Mouse (Mus musculus): Measurements from ENCODE around the gene Dppa5a. TPM values are rescaled to one million over a fixed set of nuclear protein-coding genes. Genes with fewer than 3 reads are reported as not detected.

Gene Dppa5a
- polyA plus RNA-seq, 1 experiment from 2014 or later = 6.0 TPM

GRCm38 (mm10) chr9:78386947-78387346 lies 19.0 kb upstream of the Dppa5a start:
- H3K4me1 ChIP-seq (replicated peaks; ENCODE audit: control insufficient read depth, insufficient read depth, low read length) = no peaks in the 10 kb centered on the region
- no peaks in the 10 kb centered on the region for H3K9me3 ChIP-seq (ENCODE audit: control insufficient read depth, low read length)
- DNase-seq (ENCODE audit: low spot score) (no peak), ATAC-seq (ENCODE audit: low FRiP score) (no peak)
- H3K27ac ChIP-seq = no peak overlapping the region
- H3K9ac ChIP-seq = no peak overlapping the region
- H3K4me2 ChIP-seq (replicated peaks) = no peak overlapping the region
- H3K27me3 ChIP-seq (ENCODE audit: control insufficient read depth, insufficient read depth, low read length) = no peaks in the 10 kb centered on the region
- WGBS = 92% methylated on average over 7 of the region's 7 CpGs
- no peak overlapping the region for H3K4me3 ChIP-seq (replicated peaks; ENCODE audit: low read length)
- H3K36me3 ChIP-seq (replicated peaks; ENCODE audit: control insufficient read depth, insufficient read depth) = no peaks in the 10 kb centered on the region

- H3K4me3 ChIP-seq (replicated peaks; ENCODE audit: low read length) = no peak overlapping the region
- H3K27ac ChIP-seq = no peak overlapping the region
- no peak for ATAC-seq (ENCODE audit: low FRiP score)
- no peaks in the 10 kb centered on the region for H3K27me3 ChIP-seq (ENCODE audit: control insufficient read depth, insufficient read depth, low read length)
- no peaks in the 10 kb centered on the region for H3K9me3 ChIP-seq (ENCODE audit: control insufficient read depth, low read length)
- no peak overlapping the region for H3K4me2 ChIP-seq (replicated peaks)
- DNase-seq (ENCODE audit: low spot score) = no peak
- no peaks in the 10 kb centered on the region for H3K36me3 ChIP-seq (replicated peaks; ENCODE audit: control insufficient read depth, insufficient read depth)
- H3K9ac ChIP-seq = no peak overlapping the region
- H3K4me1 ChIP-seq (replicated peaks; ENCODE audit: control insufficient read depth, insufficient read depth, low read length) = no peaks in the 10 kb centered on the region
- 54% methylated on average over 3 of the region's 3 CpGs for WGBS
Observed at GRCm38 (mm10) chr9:78385893-78386292, 17.9 kb upstream of the Dppa5a start.

- Histone ChIP-seq H3K9me3 (ENCODE audit: control insufficient read depth, low read length) (no peaks in the 10 kb centered on the region), H3K9ac (peak within 1 kb of the TSS; percentile 62), H3K27me3 (ENCODE audit: control insufficient read depth, insufficient read depth, low read length) (no peaks in the 10 kb centered on the region), H3K27ac (peak within 1 kb of the TSS; percentile 65), H3K36me3 (replicated peaks; ENCODE audit: control insufficient read depth, insufficient read depth) (no peaks in the 10 kb centered on the region), H3K4me3 (replicated peaks; ENCODE audit: low read length) (peak within 1 kb of the TSS; percentile 31), H3K4me2 (replicated peaks) (peak within 1 kb of the TSS; percentile 71), H3K4me1 (replicated peaks; ENCODE audit: control insufficient read depth, insufficient read depth, low read length) (peaks cover 13% of the 10 kb centered on the region; the same call in 1 of the 2 replicates)
- ATAC-seq (ENCODE audit: low FRiP score) (peak; percentile 94), DNase-seq (ENCODE audit: low spot score) (peak; percentile 66)
- WGBS = 4% methylated on average over 22 of the region's 23 CpGs
Observed at GRCm38 (mm10) chr9:78378113-78378785, 10.3 kb upstream of the Dppa5a start, which contains the start of gene Ooep. TSS of gene Ooep (minus strand) at chr9:78378725.

- WGBS = 32% methylated on average over 8 of the region's 8 CpGs
- Histone ChIP-seq H3K27me3 (ENCODE audit: control insufficient read depth, insufficient read depth, low read length) (no peaks in the 10 kb centered on the region), H3K9me3 (ENCODE audit: control insufficient read depth, low read length) (no peaks in the 10 kb centered on the region), H3K4me2 (replicated peaks) (peak overlapping the region; percentile 71), H3K4me1 (replicated peaks; ENCODE audit: control insufficient read depth, insufficient read depth, low read length) (peaks cover 13% of the 10 kb centered on the region; the same call in 1 of the 2 replicates), H3K36me3 (replicated peaks; ENCODE audit: control insufficient read depth, insufficient read depth) (no peaks in the 10 kb centered on the region), H3K4me3 (replicated peaks; ENCODE audit: low read length) (peak overlapping the region; percentile 31), H3K9ac (peak overlapping the region; percentile 62), H3K27ac (peak overlapping the region; percentile 65)
- ATAC-seq (ENCODE audit: low FRiP score) (no peak), DNase-seq (ENCODE audit: low spot score) (no peak)
Observed at GRCm38 (mm10) chr9:78377546-78377945, 9.6 kb upstream of the Dppa5a start.

GRCm38 (mm10) chr9:78375486-78375885 lies 7.5 kb upstream of the Dppa5a start:
- Histone ChIP-seq H3K27me3 (ENCODE audit: control insufficient read depth, insufficient read depth, low read length) (no peaks in the 10 kb centered on the region), H3K4me3 (replicated peaks; ENCODE audit: low read length) (no peak overlapping the region), H3K9me3 (ENCODE audit: control insufficient read depth, low read length) (no peaks in the 10 kb centered on the region), H3K4me1 (replicated peaks; ENCODE audit: control insufficient read depth, insufficient read depth, low read length) (peaks cover 13% of the 10 kb centered on the region; the same call in 1 of the 2 replicates), H3K36me3 (replicated peaks; ENCODE audit: control insufficient read depth, insufficient read depth) (no peaks in the 10 kb centered on the region), H3K4me2 (replicated peaks) (no peak overlapping the region), H3K9ac (no peak overlapping the region), H3K27ac (no peak overlapping the region)
- WGBS = 80% methylated on average over 4 of the region's 4 CpGs
- ATAC-seq (ENCODE audit: low FRiP score) (no peak), DNase-seq (ENCODE audit: low spot score) (no peak)

GRCm38 (mm10) chr9:78374885-78375389 lies 7.0 kb upstream of the Dppa5a start:
- H3K4me2 ChIP-seq (replicated peaks) = no peak overlapping the region
- H3K9ac ChIP-seq = no peak overlapping the region
- WGBS = 80% methylated on average over 1 of the region's 1 CpGs
- H3K36me3 ChIP-seq (replicated peaks; ENCODE audit: control insufficient read depth, insufficient read depth) = no peaks in the 10 kb centered on the region
- no peaks in the 10 kb centered on the region for H3K27me3 ChIP-seq (ENCODE audit: control insufficient read depth, insufficient read depth, low read length)
- no peak for ATAC-seq (ENCODE audit: low FRiP score)
- peaks cover 13% of the 10 kb centered on the region; the same call in 1 of the 2 replicates for H3K4me1 ChIP-seq (replicated peaks; ENCODE audit: control insufficient read depth, insufficient read depth, low read length)
- no peaks in the 10 kb centered on the region for H3K9me3 ChIP-seq (ENCODE audit: control insufficient read depth, low read length)
- H3K4me3 ChIP-seq (replicated peaks; ENCODE audit: low read length) = no peak overlapping the region
- no peak overlapping the region for H3K27ac ChIP-seq
- no peak for DNase-seq (ENCODE audit: low spot score)

DNA sequence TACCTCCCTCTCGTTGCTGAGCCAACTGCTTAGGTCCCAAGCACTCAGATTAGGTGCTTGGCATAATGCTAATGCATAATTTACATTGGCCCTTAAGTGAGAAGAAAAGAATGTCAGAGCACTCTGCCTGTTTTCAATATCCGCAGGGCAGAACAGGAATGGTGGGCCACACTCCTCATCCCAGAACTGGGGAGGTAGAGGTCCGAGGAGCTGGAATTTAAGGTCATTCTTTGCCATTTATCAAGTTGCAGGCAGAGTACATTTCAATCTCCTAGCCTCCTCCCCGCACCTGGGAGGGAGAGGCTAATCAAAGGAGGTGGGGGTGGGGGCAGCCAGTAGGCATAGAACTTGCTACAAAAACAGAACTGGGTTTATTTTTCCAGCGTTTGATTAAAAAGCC lies 6.4 kb upstream of the Dppa5a start:
- Histone ChIP-seq H3K4me1 (replicated peaks; ENCODE audit: control insufficient read depth, insufficient read depth, low read length) (peaks cover 13% of the 10 kb centered on the region; the same call in 1 of the 2 replicates), H3K36me3 (replicated peaks; ENCODE audit: control insufficient read depth, insufficient read depth) (no peaks in the 10 kb centered on the region), H3K27me3 (ENCODE audit: control insufficient read depth, insufficient read depth, low read length) (no peaks in the 10 kb centered on the region), H3K9ac (no peak overlapping the region), H3K27ac (no peak overlapping the region), H3K9me3 (ENCODE audit: control insufficient read depth, low read length) (no peaks in the 10 kb centered on the region), H3K4me2 (replicated peaks) (no peak overlapping the region), H3K4me3 (replicated peaks; ENCODE audit: low read length) (no peak overlapping the region)
- 69% methylated on average over 5 of the region's 5 CpGs for WGBS
- DNase-seq (ENCODE audit: low spot score) = no peak
- ATAC-seq (ENCODE audit: low FRiP score) = no peak

DNA sequence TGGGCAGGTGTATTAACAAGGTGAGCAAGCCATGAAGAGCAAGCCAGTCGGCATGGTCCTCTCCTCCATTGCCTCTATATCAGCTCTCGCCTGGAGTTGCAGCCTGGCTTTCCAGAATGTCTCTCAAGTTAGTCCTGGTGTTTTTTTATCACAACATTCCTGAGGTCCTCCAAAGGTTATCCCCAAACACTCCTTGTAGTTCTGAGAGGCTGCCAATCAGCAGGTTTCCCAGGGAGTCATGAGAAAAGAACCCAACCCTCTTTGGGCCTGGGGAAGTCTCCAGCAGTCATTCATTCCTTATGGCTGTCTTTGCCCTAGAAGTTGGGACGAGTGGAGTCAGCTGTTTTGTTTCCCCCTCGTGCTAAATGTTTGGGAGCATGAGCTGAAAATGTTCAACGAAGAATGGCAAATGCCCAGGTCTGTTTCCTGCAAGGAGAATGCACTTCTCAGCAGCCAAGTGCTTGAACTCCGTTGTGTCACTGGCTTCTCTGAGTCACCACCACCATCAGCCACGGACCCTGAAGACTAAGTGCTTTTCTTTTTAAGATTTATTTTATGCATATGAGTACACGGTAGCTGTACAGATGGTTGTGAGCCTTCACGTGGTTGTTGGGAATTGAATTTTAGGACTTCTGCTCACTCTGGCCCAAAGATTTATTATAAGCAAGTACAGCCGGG lies 5.0 kb upstream of the Dppa5a start:
- Histone ChIP-seq H3K4me3 (replicated peaks; ENCODE audit: low read length) (no peak overlapping the region), H3K9ac (no peak overlapping the region), H3K9me3 (ENCODE audit: control insufficient read depth, low read length) (no peaks in the 10 kb centered on the region), H3K4me1 (replicated peaks; ENCODE audit: control insufficient read depth, insufficient read depth, low read length) (peaks cover 5% of the 10 kb centered on the region; the same call in 1 of the 2 replicates), H3K4me2 (replicated peaks) (no peak overlapping the region), H3K27ac (no peak overlapping the region), H3K27me3 (ENCODE audit: control insufficient read depth, insufficient read depth, low read length) (no peaks in the 10 kb centered on the region), H3K36me3 (replicated peaks; ENCODE audit: control insufficient read depth, insufficient read depth) (no peaks in the 10 kb centered on the region)
- ATAC-seq (ENCODE audit: low FRiP score) (no peak), DNase-seq (ENCODE audit: low spot score) (no peak)
- 86% methylated on average over 10 of the region's 10 CpGs for WGBS

DNA sequence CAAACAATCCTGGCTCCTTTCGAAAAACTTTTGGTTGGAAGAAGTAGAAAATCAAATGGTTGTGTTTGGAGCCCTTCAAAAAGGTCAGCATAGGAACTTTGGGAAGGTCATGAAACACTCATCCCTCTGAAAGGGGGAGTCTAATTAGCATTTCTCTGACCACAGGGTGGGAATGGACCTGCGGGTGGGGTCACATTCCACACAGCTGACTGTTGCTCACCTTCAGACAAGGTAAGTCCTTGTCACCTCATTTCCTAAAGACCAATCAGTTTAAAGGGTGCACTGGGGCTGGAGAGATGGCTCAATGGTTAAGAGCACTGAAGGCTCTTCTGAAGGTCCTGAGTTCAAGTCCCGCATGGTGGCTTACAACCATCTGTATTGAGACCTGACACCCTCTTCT lies 3.5 kb upstream of the Dppa5a start:
- Histone ChIP-seq H3K27ac (no peak overlapping the region), H3K4me3 (replicated peaks; ENCODE audit: low read length) (no peak overlapping the region), H3K36me3 (replicated peaks; ENCODE audit: control insufficient read depth, insufficient read depth) (no peaks in the 10 kb centered on the region), H3K9me3 (ENCODE audit: control insufficient read depth, low read length) (no peaks in the 10 kb centered on the region), H3K9ac (no peak overlapping the region), H3K4me1 (replicated peaks; ENCODE audit: control insufficient read depth, insufficient read depth, low read length) (no peaks in the 10 kb centered on the region), H3K27me3 (ENCODE audit: control insufficient read depth, insufficient read depth, low read length) (no peaks in the 10 kb centered on the region), H3K4me2 (replicated peaks) (no peak overlapping the region)
- no peak for DNase-seq (ENCODE audit: low spot score)
- 97% methylated on average over 3 of the region's 3 CpGs for WGBS
- no peak for ATAC-seq (ENCODE audit: low FRiP score)
